Mouse (Mus musculus) spleen, postnatal 36 days (tissue): Measurements from ENCODE around the gene Arl9.
"Not testable (repeated sequence)": the region's sequence is repeated elsewhere in the genome, so short reads cannot be mapped to it uniquely, and the experiment has no call there.

Experiments
- DNase-seq, 2 experiments: peaks; one replicate each; pipeline ENCODE4 v3.0.0; 2022; ENCODE audit warnings: low spot score in 2 of 2, mixed read lengths in 1 of 2

Arl9 gene

DNA sequence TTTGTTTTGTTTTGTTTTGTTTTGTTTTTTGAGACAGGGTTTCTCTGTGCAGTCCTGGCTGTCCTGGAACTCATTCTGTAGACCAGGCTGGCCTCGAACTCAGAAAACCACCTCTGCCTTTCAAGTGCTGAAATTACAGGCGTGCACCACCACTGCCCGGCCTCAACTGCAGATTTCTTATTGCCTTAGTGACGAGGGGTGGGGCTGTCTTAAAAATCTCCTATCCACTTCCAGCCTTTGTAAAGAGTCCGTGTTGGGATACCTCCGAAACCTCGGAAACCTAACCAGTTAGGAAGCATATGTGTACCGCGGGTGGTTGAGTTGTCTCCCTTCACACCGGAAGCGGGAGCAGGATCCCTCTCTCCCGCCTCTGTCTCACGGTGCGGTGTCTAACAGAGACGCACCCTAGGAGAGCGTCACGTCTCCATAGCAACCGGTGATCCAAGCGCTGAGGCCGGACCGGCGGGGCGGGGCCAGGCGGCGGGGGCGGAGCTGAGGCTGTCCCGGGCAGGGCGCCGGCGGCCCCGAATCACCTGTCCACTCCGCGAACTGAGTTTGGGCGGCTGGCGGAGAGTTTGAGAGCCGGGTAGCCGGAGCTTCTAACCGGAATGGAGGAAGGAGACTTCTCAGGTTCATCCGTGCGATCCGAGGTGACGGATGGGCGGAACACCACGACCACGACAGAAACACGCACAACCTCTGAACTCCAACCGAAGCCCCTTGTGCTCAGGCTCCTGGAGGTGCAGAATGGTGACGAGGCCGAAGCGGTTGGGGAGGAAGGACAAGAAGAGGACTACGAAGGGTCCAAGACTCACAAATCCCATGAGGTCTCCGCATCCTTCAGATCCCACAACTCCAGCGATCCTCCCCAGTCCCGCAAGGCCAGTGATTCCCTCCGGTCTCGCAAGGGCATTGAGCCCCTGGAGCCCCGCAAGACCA, 12.0 kb downstream of the Arl9 start, which contains the start of gene Thegl:
Thegl (plus strand) TSS at position 480 of the 939 bp plus-strand sequence.
- DNase-seq: peak; percentile 70 to 72

DNA sequence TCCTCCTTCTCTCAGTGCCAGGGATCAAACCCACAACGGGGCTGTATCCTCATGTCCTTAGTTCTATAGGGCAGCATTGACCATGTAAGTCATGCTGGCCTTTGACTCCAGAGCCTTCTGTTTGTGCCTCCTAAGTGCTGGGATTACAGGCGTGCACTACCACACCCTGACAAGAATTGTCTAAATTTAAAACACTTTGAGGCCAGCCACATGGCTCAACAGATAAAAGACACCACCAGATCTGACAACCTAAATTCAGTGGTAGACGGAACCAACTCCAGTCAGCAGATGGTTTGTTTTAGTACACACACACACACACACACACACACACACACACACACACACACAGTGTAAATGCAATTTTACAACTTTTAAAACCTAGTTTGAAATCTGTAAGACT, 24.2 kb downstream of the Arl9 start:
- DNase-seq: no peak

DNA sequence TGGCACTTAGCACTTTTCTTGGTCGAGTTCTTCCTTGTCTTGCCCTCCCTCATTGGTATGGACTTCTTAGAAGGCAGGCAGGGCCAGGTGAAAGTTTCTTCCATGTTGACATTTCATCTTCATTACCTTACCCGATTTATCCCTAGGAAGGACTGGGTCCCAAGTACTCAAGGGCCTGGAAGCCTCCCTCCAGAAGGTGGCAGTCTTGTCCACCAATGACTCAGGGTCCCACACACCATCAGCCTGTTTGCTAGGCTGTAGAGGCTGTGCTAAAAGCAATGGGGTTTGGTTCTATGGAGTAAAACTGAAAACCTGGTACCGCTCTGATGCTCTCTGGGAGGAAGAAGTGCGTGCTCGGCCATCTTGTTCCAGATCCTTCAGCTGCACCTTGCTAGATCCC, 25.9 kb downstream of the Arl9 start:
- peak; percentile 19 for DNase-seq

DNA sequence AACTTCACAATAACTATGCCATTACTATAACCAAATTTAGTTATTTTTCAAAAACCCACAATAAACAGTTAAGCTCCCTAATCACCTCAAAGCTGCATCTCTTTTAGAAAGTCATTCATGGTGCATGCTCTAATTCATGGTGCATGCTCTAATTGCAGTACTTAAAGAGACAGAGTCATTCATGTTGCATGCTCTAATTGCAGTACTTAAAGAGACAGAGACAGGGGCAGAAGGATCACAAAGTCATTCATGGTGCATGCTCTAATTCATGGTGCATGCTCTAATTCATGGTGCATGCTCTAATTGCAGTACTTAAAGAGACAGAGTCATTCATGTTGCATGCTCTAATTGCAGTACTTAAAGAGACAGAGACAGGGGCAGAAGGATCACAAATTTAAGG, 31.2 kb downstream of the Arl9 start:
- DNase-seq: not testable (repeated sequence)

DNA sequence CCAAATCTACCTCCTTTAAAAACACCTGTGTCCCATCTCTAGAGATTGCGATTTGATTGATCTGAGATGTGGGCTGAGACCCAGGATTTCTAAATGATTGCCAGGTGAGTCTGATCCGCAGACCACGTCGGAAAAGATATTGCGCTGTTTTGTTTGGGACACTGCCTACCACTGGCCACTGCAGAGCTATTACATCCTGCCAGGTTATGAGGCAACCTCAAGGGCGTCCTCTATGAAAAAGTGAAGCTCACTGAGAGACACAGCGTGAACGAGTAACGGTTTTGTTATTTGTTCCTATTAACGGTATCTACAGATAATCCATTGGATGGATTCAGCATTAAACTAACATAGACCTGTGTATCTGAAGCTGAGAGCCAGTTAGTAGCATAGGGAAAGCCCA, 34.6 kb downstream of the Arl9 start:
- no peak for DNase-seq

DNA sequence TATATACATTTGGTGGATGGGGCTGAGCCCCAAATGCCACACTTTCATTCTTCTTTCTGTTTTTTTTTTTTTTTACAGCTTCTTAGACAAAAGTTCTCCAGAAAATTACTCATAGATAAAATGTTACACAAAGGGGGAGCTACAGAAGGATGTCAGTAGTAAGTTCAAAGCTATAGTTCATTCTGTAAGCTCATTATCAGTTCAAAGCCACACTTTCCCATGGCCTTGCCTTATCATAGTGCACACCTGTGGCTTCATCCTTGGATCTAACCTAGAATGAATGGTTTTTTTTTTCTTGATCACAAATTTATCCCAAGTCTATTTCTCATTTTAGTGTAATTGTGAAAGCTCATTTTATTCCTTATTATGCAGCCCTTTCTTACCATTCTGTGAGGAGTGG, 35.5 kb downstream of the Arl9 start:
- no peak for DNase-seq

DNA sequence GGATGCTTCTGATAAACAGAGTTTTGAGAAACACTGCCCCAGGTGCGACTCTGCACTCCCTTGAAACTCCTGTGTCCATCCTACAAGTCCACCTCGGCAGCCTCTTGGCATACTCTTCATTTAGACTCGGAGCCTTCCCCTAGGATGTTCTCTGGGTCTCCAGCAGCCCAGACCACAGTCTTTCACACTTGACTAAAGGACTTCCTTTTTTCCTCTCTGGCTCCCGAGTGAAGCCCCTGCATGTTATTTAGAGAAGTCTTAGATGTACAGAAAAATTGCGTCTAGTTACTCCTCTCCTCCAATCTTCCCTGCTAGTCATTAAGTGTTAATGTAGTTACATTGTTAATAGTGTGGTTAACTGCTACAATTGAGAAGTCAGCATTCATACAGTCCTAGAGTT, 40.5 kb downstream of the Arl9 start:
- no peak for DNase-seq

DNA sequence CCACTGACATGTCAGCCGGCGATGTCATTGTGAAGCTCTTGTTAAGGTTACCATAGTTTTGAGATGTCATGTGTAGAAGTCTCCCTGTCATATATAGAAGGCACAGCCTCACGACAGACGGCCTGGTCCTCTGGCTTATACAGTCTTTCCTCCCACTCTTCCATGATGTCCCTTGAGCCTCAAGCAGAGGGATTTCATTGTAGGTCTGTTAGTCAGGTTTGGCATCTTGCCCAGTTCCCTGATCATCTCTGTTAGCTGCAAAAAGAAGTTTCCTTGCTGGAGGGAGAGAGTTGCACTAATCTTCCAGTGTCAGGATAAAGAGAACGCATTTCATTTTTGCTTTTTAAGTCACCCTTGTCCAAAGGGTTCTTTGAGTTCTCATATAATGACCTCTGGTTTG, 48.8 kb downstream of the Arl9 start:
- DNase-seq: no peak

DNA sequence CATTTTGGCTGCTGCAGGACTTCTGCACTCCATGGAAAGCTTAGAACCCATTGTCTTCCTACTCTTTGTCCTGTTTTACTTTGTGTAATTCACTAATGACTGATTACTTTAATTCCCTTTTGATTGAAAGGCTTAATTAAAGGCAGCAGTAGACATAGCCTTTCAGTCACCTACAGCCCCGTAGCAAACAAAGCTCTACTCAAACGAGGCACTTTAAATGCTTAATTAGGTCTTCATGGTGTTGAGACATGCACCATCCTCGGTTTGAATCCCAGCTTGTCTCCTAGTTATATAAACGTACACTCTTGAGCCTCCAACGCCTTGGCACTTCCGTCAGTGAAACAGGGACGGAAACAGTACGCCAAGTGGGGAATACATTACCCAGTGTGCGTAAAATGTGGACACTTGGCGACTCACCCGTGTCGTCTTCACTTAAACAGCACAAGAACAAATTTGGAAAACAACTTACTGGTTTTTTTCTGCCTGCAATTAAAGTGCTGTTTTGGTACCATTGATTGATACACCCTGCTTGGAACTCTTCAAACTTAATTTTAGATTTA, 53.1 kb downstream of the Arl9 start:
- DNase-seq: no peak
